Mouse (Mus musculus) c-Kit-negative CD71-positive TER-119-positive erythroid progenitor cells, embryonic 14.5 days (primary cell): Measurements from ENCODE around the gene Gm10643.

Experiments
- DNase-seq: peaks from one replicate; pipeline ENCODE4 v3.0.0-alpha.2; 2013; ENCODE audit warnings: low read depth, low spot score

Gm10643 gene

GRCm38 (mm10) chr8:84065037-84065436 is at the start of gene Gm10643:
TSS of gene Gm10643 (minus strand) at chr8:84065137.
- no peak for DNase-seq

- no peak for DNase-seq
Observed at GRCm38 (mm10) chr8:84106216-84107040, 41.5 kb upstream of the Gm10643 start.

DNA sequence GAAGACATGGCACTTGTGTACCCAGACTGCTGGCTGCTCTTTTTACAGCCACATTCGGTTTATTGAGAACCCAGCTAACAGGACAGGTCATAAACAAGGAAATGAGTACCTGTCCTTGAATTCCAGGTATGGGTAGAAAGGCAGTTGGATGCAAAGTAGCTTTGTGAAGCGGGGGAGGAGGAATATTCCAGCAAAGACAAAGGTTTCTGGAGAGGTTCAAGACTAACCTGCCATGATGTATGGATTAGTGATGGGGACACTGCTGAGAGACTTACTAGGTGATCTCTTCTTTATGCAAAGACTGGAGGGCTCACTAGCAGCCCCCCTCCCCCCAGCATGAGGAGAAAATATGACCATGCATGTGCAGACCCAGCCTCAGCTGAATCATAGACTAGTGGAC is 40.7 kb upstream of the Gm10643 start:
- no peak for DNase-seq

DNA sequence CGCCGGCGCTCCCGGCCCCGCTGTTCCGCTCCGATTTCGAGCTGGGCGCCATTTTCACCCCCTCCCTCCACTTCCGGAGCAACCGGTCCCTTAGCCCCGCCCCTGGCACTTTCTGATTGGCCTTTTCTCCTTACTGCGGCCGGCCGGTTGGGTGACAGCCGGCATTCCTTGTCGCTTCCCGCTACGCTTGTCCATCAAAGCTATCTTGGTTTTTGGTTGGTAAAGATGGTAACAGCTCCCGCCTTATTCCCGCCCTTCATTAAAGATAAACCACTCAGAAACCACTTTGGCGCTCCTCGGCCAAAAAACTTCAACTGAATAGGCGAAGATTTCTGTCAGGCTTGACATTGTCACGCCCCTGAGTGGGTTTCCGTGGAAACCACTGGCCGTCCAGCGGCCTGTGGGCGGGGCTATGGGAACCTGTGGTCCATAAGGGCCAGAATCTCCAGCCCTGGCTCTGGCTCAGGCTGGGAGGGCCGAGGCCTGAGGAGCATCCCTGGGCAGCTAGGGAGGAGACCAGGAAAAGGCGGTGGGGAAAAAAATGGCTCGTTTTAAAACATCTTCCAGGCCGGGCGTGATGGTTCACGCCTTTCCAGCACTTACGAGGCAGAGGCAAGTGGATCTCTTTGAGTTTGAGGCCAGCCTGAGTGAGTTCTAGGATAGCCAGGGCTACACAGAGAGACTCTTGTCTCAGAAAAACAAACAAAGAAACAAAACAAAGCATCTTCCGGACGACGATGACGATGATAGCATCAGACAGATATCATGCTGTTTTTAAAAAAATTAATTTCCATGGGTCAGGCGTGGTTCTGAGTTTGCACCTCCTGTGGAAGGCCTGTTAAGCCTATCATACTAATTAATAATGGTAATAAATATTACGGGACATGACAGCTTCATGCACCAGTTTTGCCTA is 40.0 kb upstream of the Gm10643 start, which contains the start of gene Dcaf15:
TSS of gene Dcaf15 (minus strand) at position 72 of the 913 bp plus-strand sequence.
- peak; percentile 99 for DNase-seq

- DNase-seq, result peak; percentile 28
Observed at GRCm38 (mm10) chr8:84104221-84104620, 39.3 kb upstream of the Gm10643 start.

- no peak for DNase-seq
Observed at GRCm38 (mm10) chr8:84103601-84104000, 38.7 kb upstream of the Gm10643 start.

DNA sequence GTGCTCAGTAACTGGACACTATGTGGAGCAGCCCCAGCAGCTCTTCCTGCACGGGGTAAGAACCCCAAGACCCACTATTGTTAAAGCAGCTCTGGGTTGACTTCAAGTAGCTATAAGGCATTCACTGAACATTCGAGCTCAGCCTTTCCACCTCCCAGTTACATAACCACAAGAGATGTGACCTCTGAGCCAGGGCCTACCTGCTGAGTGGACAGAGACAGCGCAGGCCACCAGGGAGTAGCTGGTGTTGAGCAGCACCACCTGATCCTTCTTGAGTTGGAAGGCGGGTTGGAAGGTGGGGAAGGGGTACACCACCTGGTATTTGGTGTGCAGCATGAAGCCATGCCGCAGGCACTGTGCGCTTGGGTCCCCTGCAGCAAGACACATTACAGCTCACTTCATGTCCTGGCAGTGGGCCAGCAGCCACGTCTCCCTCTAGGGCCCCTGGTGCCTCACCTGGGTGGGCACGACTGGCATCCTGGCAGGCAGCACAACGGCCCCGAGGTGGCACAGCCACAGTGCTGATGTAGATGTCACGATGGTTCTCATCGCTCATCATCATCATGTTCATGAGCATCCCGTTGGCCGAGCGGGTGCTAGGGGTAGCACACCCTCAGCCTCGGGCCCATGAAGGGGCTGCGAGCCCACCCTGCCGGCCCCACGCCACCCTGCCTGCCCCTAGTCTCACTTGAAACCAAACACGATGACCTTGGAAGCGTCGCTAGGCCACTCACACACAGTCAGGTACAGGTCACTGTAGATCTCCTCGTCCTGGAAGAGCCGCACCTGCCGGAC is 36.7 kb upstream of the Gm10643 start:
- DNase-seq, result no peak

DNA sequence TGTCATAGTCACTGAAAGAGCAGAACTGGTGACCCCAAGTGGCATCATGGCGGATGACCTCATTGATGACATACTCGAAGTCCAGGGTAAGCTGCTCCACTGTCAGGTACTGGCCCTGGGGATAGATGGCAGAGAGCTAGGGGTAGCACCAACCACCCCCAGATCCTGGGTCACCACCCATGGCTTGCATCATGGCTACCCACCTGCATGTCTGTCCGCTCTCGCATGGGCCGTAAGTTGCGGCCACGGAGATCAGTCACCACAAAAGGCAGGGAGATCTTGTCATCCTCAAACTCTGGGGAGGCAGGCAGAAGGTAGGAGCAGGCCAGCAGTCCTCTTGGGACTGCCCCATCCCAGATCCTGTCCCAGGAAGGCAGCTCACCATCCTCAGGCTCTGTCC is 33.4 kb upstream of the Gm10643 start:
- no peak for DNase-seq

- DNase-seq, result no peak
Observed at GRCm38 (mm10) chr8:84096061-84096460, 31.1 kb upstream of the Gm10643 start.

DNA sequence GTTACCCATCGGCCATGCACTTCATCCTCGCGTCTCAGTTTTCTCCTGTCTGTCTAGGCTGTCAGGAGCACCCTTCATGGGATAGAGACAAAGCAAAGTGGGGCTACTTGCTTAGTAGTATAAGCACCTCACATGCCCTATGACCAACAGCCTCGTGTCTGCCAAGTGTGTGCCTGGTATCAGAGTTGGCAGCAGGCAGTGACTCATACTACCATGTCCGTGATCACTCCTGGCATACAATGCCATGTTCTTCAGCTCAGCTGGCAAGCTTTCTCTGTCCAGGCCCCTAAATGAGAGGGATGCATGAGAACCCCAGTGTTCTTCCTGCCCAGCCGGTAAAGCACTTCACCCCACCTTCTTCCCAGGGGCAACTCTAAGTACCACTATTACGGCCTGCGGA is 25.6 kb upstream of the Gm10643 start:
- DNase-seq, result no peak

DNA sequence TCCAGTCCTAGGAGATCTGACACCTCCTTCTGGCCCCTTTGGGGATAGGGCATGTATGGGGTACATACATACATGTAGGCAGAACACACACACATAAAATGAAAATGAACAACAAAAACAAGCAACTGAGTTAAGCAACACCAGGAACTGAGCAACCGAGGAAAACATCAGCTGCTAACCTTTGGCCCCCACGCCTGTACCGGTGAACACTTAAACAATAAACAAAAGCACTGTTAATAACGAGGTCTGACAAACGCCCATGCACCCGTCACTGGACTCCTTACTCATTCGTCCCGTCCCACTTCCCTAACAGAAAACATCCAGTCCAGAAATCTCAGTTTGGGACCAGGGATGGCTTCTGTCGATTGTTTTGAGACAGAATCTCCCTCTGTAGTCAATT is 24.3 kb upstream of the Gm10643 start:
- no peak for DNase-seq

DNA sequence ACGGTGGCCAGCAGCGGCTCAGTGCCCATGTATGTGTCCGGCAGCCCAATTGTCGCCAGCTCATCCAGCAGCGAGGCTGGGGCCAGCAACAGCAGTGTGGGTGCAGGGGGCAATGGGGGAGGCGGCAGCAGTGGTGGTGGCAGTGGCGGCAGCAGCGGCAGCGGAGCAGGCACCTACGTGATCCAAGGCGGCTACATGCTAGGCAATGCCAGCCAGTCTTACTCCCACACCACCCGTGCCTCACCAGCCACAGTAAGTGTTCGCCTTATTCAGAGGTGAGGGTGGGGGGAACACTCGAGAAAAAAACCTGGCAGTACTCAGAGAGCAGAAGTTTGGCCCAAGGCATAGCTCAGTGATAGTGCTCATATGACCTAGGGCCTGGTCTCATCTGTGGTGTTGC is 22.9 kb upstream of the Gm10643 start:
- no peak for DNase-seq

- DNase-seq, result no peak
Observed at GRCm38 (mm10) chr8:84087156-84087555, 22.2 kb upstream of the Gm10643 start.

DNA sequence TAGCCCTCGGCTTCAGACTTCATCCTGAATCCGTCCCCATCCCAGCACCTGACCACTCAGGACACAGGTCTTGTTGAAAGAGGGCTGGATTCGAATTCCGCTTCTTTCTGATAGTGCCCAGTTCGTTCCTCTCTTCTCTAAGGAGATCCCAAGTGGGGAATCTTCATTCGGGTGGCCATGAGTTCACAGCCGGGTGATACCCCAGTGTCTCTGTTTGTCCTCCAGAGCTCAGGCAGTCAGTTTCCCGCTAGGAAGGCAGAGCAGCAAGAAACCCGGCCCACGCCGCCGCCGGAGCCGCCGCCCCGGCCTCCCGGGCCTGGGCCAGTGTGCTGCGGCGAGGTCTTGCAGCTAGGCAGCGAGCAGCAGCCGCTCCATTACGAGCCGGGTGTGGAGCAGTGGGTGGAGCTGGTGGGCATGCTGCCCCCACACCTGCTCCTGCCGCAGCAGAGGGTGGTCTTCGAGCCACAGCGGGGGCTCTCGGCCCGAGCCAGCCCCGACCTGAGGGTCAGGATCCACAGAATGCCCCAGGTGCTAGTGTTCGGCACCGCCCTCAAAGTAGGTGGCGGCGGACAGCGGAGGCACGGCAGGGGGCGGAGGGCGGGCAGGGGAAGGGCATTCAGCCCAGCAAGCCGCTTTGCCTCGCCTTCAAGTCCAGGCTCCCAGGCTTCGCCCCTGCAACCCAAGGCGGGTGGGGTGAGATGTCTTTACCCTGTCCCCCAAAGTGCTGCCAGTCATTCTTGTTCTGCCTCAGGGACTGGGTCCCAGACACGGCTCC is 19.6 kb upstream of the Gm10643 start:
- no peak for DNase-seq

- no peak for DNase-seq
Observed at GRCm38 (mm10) chr8:84083829-84084241, 18.9 kb upstream of the Gm10643 start.

DNA sequence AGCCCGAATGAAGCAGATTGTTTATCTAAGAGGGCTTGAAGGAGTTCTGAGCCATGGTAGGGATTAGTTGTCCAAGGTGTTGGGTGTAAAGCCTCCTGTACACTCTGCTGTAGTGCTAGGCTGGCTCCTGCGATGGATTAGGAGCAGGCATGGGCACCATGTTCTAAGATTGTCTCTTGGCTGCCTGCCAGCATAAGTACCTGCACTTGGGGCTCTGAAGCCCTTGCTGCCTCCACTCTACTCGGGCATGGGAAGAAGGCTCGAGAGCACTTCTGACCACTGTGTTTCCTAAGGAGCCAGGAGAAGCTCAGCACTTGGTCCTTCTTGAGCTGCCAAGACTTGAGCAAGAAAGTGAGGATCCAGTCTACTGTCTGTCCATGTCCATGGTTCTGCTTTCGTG is 14.3 kb upstream of the Gm10643 start:
- DNase-seq, result no peak

DNA sequence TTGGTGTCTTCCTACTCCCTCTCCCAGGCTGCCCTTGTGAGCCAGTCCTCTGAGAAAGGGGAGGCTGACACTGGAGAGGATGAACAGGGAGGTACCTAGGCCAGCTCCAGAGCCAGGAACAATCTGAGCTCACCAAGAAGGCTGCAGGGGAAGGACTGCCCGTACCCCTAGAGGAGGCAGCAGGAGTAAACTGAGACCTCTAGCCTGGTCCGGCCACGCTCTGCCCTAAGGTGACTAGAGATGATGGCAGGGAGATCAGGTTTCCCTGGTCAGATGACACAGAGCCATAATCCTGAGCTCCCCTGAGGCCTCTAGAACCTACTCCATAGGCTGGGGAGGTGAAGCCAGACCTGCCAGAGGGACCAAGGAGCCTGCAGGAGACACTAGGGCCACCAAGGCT is 11.9 kb upstream of the Gm10643 start:
- DNase-seq, result no peak

GRCm38 (mm10) chr8:84076412-84076811 is 11.5 kb upstream of the Gm10643 start:
- no peak for DNase-seq

GRCm38 (mm10) chr8:84073230-84073976 is 8.5 kb upstream of the Gm10643 start:
- DNase-seq, result no peak

GRCm38 (mm10) chr8:84072321-84072720 is 7.4 kb upstream of the Gm10643 start:
- DNase-seq, result no peak
